ENCODE assay signal across 8 mouse cellular contexts in the genomic region with DNA sequence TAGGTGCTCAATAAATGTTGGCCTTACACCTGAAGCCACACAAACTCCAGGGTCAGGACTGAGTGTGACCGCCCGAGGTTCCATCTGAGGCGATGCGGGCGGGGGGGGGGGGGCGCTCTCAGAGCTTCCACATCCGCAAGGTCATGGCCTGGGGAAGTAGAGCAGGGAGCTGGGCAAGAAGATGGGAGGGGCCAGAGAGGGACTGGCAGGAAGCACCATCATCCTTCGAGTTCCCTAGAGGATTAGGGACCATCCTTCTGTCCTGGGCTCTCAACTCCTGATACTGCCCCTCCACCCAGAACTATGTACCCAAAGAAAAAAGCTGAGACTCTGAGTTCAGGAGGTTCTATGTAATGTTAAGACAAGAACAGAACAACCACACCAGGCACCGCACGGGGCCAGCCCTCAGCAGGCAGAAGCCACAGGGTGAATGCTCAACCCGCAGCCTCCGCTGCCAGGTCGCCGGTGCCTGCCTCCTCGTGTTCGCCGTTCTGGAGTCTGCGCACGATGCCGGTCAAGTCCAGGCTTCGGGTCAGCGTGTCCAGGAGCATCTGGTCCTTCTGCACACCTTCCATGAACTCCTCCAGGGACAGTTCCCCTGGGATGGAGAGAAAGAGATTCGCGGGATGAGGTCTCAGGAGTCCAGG. TPM values are rescaled to one million over a fixed set of nuclear protein-coding genes. Genes with fewer than 3 reads are reported as not detected.
DNase-seq lines count a peak whose midpoint lies in the region; ATAC-seq lines count a peak whose summit lies in the region.

No protein-coding gene starts in this region.

- 19% methylated on average over 24 of the region's 24 CpGs for WGBS in heart, embryonic 16.5 days
- 23% methylated on average over 24 of the region's 24 CpGs for whole genome bisulfite sequencing in midbrain, embryonic 13.5 days

- no peak overlapping the region for H3K27ac ChIP-seq in heart, embryonic 16.5 days (ENCODE audit: low read length)
- no peak overlapping the region for H3K27ac ChIP-seq in midbrain, embryonic 13.5 days

- H3K9me3 ChIP-seq in heart, embryonic 16.5 days (replicated peaks; ENCODE audit: control insufficient read depth, low read length): no peaks in the 10 kb centered on the region
- H3K9me3 ChIP-seq in midbrain, embryonic 13.5 days: no peaks in the 10 kb centered on the region

- H3K4me1 ChIP-seq in heart, embryonic 16.5 days (ENCODE audit: control insufficient read depth, insufficient read depth, low read length): peaks cover 6% of the 10 kb centered on the region; the same call in 1 of the 2 replicates
- H3K4me1 ChIP-seq in midbrain, embryonic 13.5 days (replicated peaks): peaks cover 14% of the 10 kb centered on the region

- peak overlapping the region; percentile 46 for H3K4me3 ChIP-seq in heart, embryonic 16.5 days (ENCODE audit: low read length)
- H3K4me3 ChIP-seq in midbrain, embryonic 13.5 days (replicated peaks): peak overlapping the region; percentile 11; the same call in 1 of the 2 replicates

- no peak overlapping the region for H3K9ac ChIP-seq in heart, embryonic 16.5 days (ENCODE audit: low read length)
- H3K9ac ChIP-seq in midbrain, embryonic 13.5 days (replicated peaks): 0 out of 2 replicates have a peak overlapping the region, but pooled peaks have one; percentile 14

- no peak for ATAC-seq in CD4-positive, CD25-positive, alpha-beta regulatory T cell, adult 4 months
- 0 out of 2 replicates have a peak, but pooled peaks have one; percentile 21 for ATAC-seq in heart, embryonic 16.5 days (replicated peaks; ENCODE audit: extremely low read depth, insufficient read depth, low FRiP score)
- peak; percentile 25; the same call in 1 of the 2 replicates for ATAC-seq in midbrain, embryonic 13.5 days

- peaks cover 5% of the 10 kb centered on the region for H3K27me3 ChIP-seq in heart, embryonic 16.5 days (ENCODE audit: control insufficient read depth, insufficient read depth, low read length)
- H3K27me3 ChIP-seq in midbrain, embryonic 13.5 days: peaks cover 26% of the 10 kb centered on the region

- peak; percentile 41 for DNase-seq in CD4-positive, CD25-positive, alpha-beta regulatory T cell, adult 2 months (ENCODE audit: low read depth, low spot score)
- peak; percentile 11 for DNase-seq in Muller cell, postnatal 12 days (ENCODE audit: inconsistent ontology term)
- peak; percentile 39 to 70 for DNase-seq in kidney, postnatal 25 days
- no peak for DNase-seq in spleen, adult 12 weeks (ENCODE audit: low spot score)
- no peak for DNase-seq in right cerebral cortex, postnatal 10 days (ENCODE audit: low spot score in 2 of 2)

- peak overlapping the region; percentile 64 for H3K4me2 ChIP-seq in heart, embryonic 16.5 days (ENCODE audit: low read depth, low read length)
- peak overlapping the region; percentile 35 for H3K4me2 ChIP-seq in midbrain, embryonic 13.5 days (replicated peaks)

- H3K36me3 ChIP-seq in heart, embryonic 16.5 days (ENCODE audit: control insufficient read depth, insufficient read depth): no peaks in the 10 kb centered on the region
- no peaks in the 10 kb centered on the region for H3K36me3 ChIP-seq in midbrain, embryonic 13.5 days

RNA-seq across cellular contexts. Expression of a gene that starts 6.0 kb away (rescaled TPM):
- polyA plus RNA-seq in CD4-positive, CD25-positive, alpha-beta regulatory T cell, adult 4 months (2017; shearing (Covaris generic)): not detected
- 1.2 and 2.1 TPM in 2 replicates for polyA plus RNA-seq in heart, embryonic 16.5 days (2015; fragmentation: Nextera tagmentation; extraction: Ambion mirVana)
- 0.19 and 0.31 TPM in 2 replicates for polyA plus RNA-seq in midbrain, embryonic 13.5 days (2015; fragmentation: Nextera tagmentation; extraction: Ambion mirVana)

RNA-seq across cellular contexts. Expression of a gene that starts 9.2 kb away (rescaled TPM):
- polyA plus RNA-seq in CD4-positive, CD25-positive, alpha-beta regulatory T cell, adult 4 months (2017; shearing (Covaris generic)): 1 to 10 TPM; 2.0 to 3.2 TPM
- polyA plus RNA-seq in heart, embryonic 16.5 days (2015; fragmentation: Nextera tagmentation; extraction: Ambion mirVana): 0.95 and 1.2 TPM in 2 replicates
- 0.48 and 0.93 TPM in 2 replicates for polyA plus RNA-seq in midbrain, embryonic 13.5 days (2015; fragmentation: Nextera tagmentation; extraction: Ambion mirVana)

RNA-seq across cellular contexts. Expression of a gene that starts 25.7 kb away (rescaled TPM):
- polyA plus RNA-seq in CD4-positive, CD25-positive, alpha-beta regulatory T cell, adult 4 months (2017; shearing (Covaris generic)): 10 to 100 TPM; 29.1 to 37.6 TPM
- 65.7 and 67.4 TPM in 2 replicates for polyA plus RNA-seq in heart, embryonic 16.5 days (2015; fragmentation: Nextera tagmentation; extraction: Ambion mirVana)
- polyA plus RNA-seq in midbrain, embryonic 13.5 days (2015; fragmentation: Nextera tagmentation; extraction: Ambion mirVana): 76.8 and 81.0 TPM in 2 replicates

RNA-seq across cellular contexts. Expression of a gene that starts 42.1 kb away (rescaled TPM):
- not detected for polyA plus RNA-seq in CD4-positive, CD25-positive, alpha-beta regulatory T cell, adult 4 months (2017; shearing (Covaris generic))
- 0.77 and 0.92 TPM in 2 replicates for polyA plus RNA-seq in heart, embryonic 16.5 days (2015; fragmentation: Nextera tagmentation; extraction: Ambion mirVana)
- 0.26 and 0.30 TPM in 2 replicates for polyA plus RNA-seq in midbrain, embryonic 13.5 days (2015; fragmentation: Nextera tagmentation; extraction: Ambion mirVana)

RNA-seq across cellular contexts. Expression of a gene that starts 42.8 kb away (rescaled TPM):
- not detected for polyA plus RNA-seq in CD4-positive, CD25-positive, alpha-beta regulatory T cell, adult 4 months (2017; shearing (Covaris generic))
- polyA plus RNA-seq in heart, embryonic 16.5 days (2015; fragmentation: Nextera tagmentation; extraction: Ambion mirVana): 0.57 and 0.64 TPM in 2 replicates
- 0.62 and 0.70 TPM in 2 replicates for polyA plus RNA-seq in midbrain, embryonic 13.5 days (2015; fragmentation: Nextera tagmentation; extraction: Ambion mirVana)

Comparison
In these comparisons a context has a peak if more than half of its experiments do, and no peak if none do; other contexts are left out.
1. DNase-seq: peak in CD4-positive, CD25-positive, alpha-beta regulatory T cell, adult 2 months (single experiment), Muller cell, postnatal 12 days (single experiment) and kidney, postnatal 25 days (2 of 2); none in spleen, adult 12 weeks (single experiment) and right cerebral cortex, postnatal 10 days (0 of 2).